Mouse (Mus musculus) embryo, embryonic 10 days (tissue): Measurements from ENCODE around the gene Akr1c13.

Experiments
- DNase-seq: peaks from one replicate; pipeline ENCODE4 v3.0.0-alpha.2; 2015; ENCODE audit warnings: low spot score

The Akr1c13 gene

GRCm38 (mm10) chr13:4244861-4245559, 54.1 kb downstream of the Akr1c13 start:
- peak; percentile 85 for DNase-seq

- no peak for DNase-seq
Measured at GRCm38 (mm10) chr13:4249347-4249746, 58.4 kb downstream of the Akr1c13 start.
